Mouse (Mus musculus): ENCODE data around the gene Wdr91. TPM values are rescaled to one million over a fixed set of nuclear protein-coding genes. Genes with fewer than 3 reads are reported as not detected.

The Wdr91 gene
- polyA plus RNA-seq, 1 experiment, result 12.9 TPM

GRCm38 (mm10) chr6:34865711-34866593 is 44.7 kb downstream of the Wdr91 start:
- H3K27me3 ChIP-seq (ENCODE audit: control insufficient read depth, insufficient read depth, insufficient read length), result no peaks in the 10 kb centered on the region
- peak overlapping the region; percentile 47 for H3K4me2 ChIP-seq (ENCODE audit: low read depth)
- peak; percentile 23; the same call in 1 of the 2 replicates for TF ChIP-seq CEBPB (IDR thresholded peaks at IDR 0.05; ENCODE audit: insufficient read depth, poor library complexity, severe bottlenecking)
- no peak for TF ChIP-seq SRF (IDR thresholded peaks at IDR 0.05; ENCODE audit: control insufficient read depth, insufficient read length, low read depth)
- TF ChIP-seq TCF3 (IDR thresholded peaks at IDR 0.05; ENCODE audit: insufficient read length, low read depth), result no peak
- TF ChIP-seq MAX (IDR thresholded peaks at IDR 0.05; ENCODE audit: low read depth), result no peak
- no peak for TF ChIP-seq POLR2AphosphoS2 (IDR thresholded peaks at IDR 0.05; ENCODE audit: insufficient read length, low read depth)
- TF ChIP-seq POLR2A (IDR thresholded peaks at IDR 0.05; ENCODE audit: insufficient read length, low read depth), result no peak
- no peak for TF ChIP-seq USF1 (IDR thresholded peaks at IDR 0.05; ENCODE audit: low read depth)
- TF ChIP-seq E2F4 (IDR thresholded peaks at IDR 0.05; ENCODE audit: insufficient read depth), result no peak
- TF ChIP-seq MYOD1 (IDR thresholded peaks at IDR 0.05; ENCODE audit: control insufficient read depth in 1 of 3, insufficient read length in 2 of 3, low read depth in 2 of 3), result no peak
- TF ChIP-seq TCF12 (IDR thresholded peaks at IDR 0.05; ENCODE audit: insufficient read depth, poor library complexity, severe bottlenecking), result no peak
- TF ChIP-seq REST (IDR thresholded peaks at IDR 0.05; ENCODE audit: insufficient read depth, insufficient read length), result no peak
- peak in 1 of 3 experiments; percentile 28 for TF ChIP-seq MYOG (IDR thresholded peaks at IDR 0.05; ENCODE audit: control insufficient read depth in 1 of 3, insufficient read depth in 1 of 3, insufficient read length in 2 of 3, low read depth in 2 of 3)
- no peak overlapping the region for H3K4me3 ChIP-seq
- H3K36me3 ChIP-seq (ENCODE audit: control insufficient read depth, insufficient read depth), result no peaks in the 10 kb centered on the region
- no peak overlapping the region for H3ac ChIP-seq (ENCODE audit: control insufficient read depth, insufficient read length)
- H3K79me2 ChIP-seq (ENCODE audit: control insufficient read depth, insufficient read depth), result no peaks in the 10 kb centered on the region

GRCm38 (mm10) chr6:34865213-34865612 is 45.5 kb downstream of the Wdr91 start:
- Histone ChIP-seq H3K4me3 (no peak overlapping the region), H3ac (ENCODE audit: control insufficient read depth, insufficient read length) (no peak overlapping the region), H3K4me2 (ENCODE audit: low read depth) (peak overlapping the region; percentile 47), H3K36me3 (ENCODE audit: control insufficient read depth, insufficient read depth) (no peaks in the 10 kb centered on the region), H3K27me3 (ENCODE audit: control insufficient read depth, insufficient read depth, insufficient read length) (no peaks in the 10 kb centered on the region), H3K79me2 (ENCODE audit: control insufficient read depth, insufficient read depth) (no peaks in the 10 kb centered on the region)
- TF ChIP-seq TCF12 (IDR thresholded peaks at IDR 0.05; ENCODE audit: insufficient read depth, poor library complexity, severe bottlenecking) (no peak), MYOG (IDR thresholded peaks at IDR 0.05; ENCODE audit: control insufficient read depth in 1 of 3, insufficient read depth in 1 of 3, insufficient read length in 2 of 3, low read depth in 2 of 3) (no peak), E2F4 (IDR thresholded peaks at IDR 0.05; ENCODE audit: insufficient read depth) (no peak), MAX (IDR thresholded peaks at IDR 0.05; ENCODE audit: low read depth) (no peak)

- TF ChIP-seq TCF3 (IDR thresholded peaks at IDR 0.05; ENCODE audit: insufficient read length, low read depth), result no peak
- TF ChIP-seq MAX (IDR thresholded peaks at IDR 0.05; ENCODE audit: low read depth), result no peak
- TF ChIP-seq POLR2AphosphoS2 (IDR thresholded peaks at IDR 0.05; ENCODE audit: insufficient read length, low read depth), result no peak
- no peak for TF ChIP-seq REST (IDR thresholded peaks at IDR 0.05; ENCODE audit: insufficient read depth, insufficient read length)
- TF ChIP-seq CEBPB (IDR thresholded peaks at IDR 0.05; ENCODE audit: insufficient read depth, poor library complexity, severe bottlenecking), result no peak
- TF ChIP-seq TCF12 (IDR thresholded peaks at IDR 0.05; ENCODE audit: insufficient read depth, poor library complexity, severe bottlenecking), result no peak
- TF ChIP-seq MYOD1 (IDR thresholded peaks at IDR 0.05; ENCODE audit: control insufficient read depth in 1 of 3, insufficient read length in 2 of 3, low read depth in 2 of 3), result peak in 2 of 3 experiments; percentile 23 to 61
- TF ChIP-seq MYOG (IDR thresholded peaks at IDR 0.05; ENCODE audit: control insufficient read depth in 1 of 3, insufficient read depth in 1 of 3, insufficient read length in 2 of 3, low read depth in 2 of 3), result peak in 2 of 3 experiments; percentile 5 to 51
- TF ChIP-seq SRF (IDR thresholded peaks at IDR 0.05; ENCODE audit: control insufficient read depth, insufficient read length, low read depth), result no peak
- TF ChIP-seq E2F4 (IDR thresholded peaks at IDR 0.05; ENCODE audit: insufficient read depth), result no peak
- no peak for TF ChIP-seq USF1 (IDR thresholded peaks at IDR 0.05; ENCODE audit: low read depth)
- TF ChIP-seq POLR2A (IDR thresholded peaks at IDR 0.05; ENCODE audit: insufficient read length, low read depth), result no peak
- Histone ChIP-seq H3K4me3 (peak overlapping the region; percentile 29), H3K79me2 (ENCODE audit: control insufficient read depth, insufficient read depth) (no peaks in the 10 kb centered on the region), H3ac (ENCODE audit: control insufficient read depth, insufficient read length) (no peak overlapping the region), H3K36me3 (ENCODE audit: control insufficient read depth, insufficient read depth) (no peaks in the 10 kb centered on the region), H3K4me2 (ENCODE audit: low read depth) (peak overlapping the region; percentile 83), H3K27me3 (ENCODE audit: control insufficient read depth, insufficient read depth, insufficient read length) (no peaks in the 10 kb centered on the region)
Observed at GRCm38 (mm10) chr6:34863786-34864514, 46.7 kb downstream of the Wdr91 start.

- TF ChIP-seq SRF (IDR thresholded peaks at IDR 0.05; ENCODE audit: control insufficient read depth, insufficient read length, low read depth) (no peak), USF1 (IDR thresholded peaks at IDR 0.05; ENCODE audit: low read depth) (peak; percentile 31), REST (IDR thresholded peaks at IDR 0.05; ENCODE audit: insufficient read depth, insufficient read length) (no peak)
- H3K36me3 ChIP-seq (ENCODE audit: control insufficient read depth, insufficient read depth), result no peaks in the 10 kb centered on the region
- no peaks in the 10 kb centered on the region for H3K27me3 ChIP-seq (ENCODE audit: control insufficient read depth, insufficient read depth, insufficient read length)
- no peaks in the 10 kb centered on the region for H3K79me2 ChIP-seq (ENCODE audit: control insufficient read depth, insufficient read depth)
- H3ac ChIP-seq (ENCODE audit: control insufficient read depth, insufficient read length), result no peak within 1 kb of the TSS
- peak within 1 kb of the TSS; percentile 29 for H3K4me3 ChIP-seq
- peak within 1 kb of the TSS; percentile 83 for H3K4me2 ChIP-seq (ENCODE audit: low read depth)
Observed at GRCm38 (mm10) chr6:34862791-34863403, 47.8 kb downstream of the Wdr91 start, which contains the start of gene Tmem140. TSS of gene Tmem140 (plus strand) at chr6:34863146.

Data from myocyte (in vitro differentiated cells).